Mouse (Mus musculus) midbrain, embryonic 11.5 days (tissue): ENCODE results near the gene Fosl1. TPM values are rescaled to one million over a fixed set of nuclear protein-coding genes. Genes with fewer than 3 reads are reported as not detected.
"Not testable (repeated sequence)": the region's sequence is repeated elsewhere in the genome, so short reads cannot be mapped to it uniquely, and the experiment has no call there.

Experiments
- ATAC-seq: fragments of 200-750 bp; cut with Nextera tagmentation; 2 replicates; pipeline ENCODE4 v1.8.0; 2017; ENCODE audit warnings: moderate TSS enrichment, moderate library complexity; ENCODE audit not compliant: low FRiP score
- DNase-seq: peaks from one replicate; pipeline ENCODE4 v3.0.0; 2015; ENCODE audit warnings: low spot score; ENCODE audit errors: missing footprints
- H3K27ac ChIP-seq: fragments of 300-500 bp; sonication (generic); 2 replicates; pipeline ENCODE4 v1.5.1; 2014; ENCODE audit warnings: low read depth, low read length
- H3K27me3 ChIP-seq: fragments of 300-500 bp; sonication (generic); 2 replicates; pipeline ENCODE4 v1.6.1; 2014; ENCODE audit warnings: mild to moderate bottlenecking, low read length, moderate library complexity, mixed read lengths; ENCODE audit not compliant: control insufficient read depth, insufficient read depth
- H3K36me3 ChIP-seq: fragments of 300-500 bp; sonication (generic); 2 replicates; pipeline ENCODE4 v1.6.1; 2014; ENCODE audit warnings: mild to moderate bottlenecking, low read length, moderate library complexity, mixed read lengths; ENCODE audit not compliant: control insufficient read depth, insufficient read depth
- H3K4me1 ChIP-seq: fragments of 300-500 bp; sonication (generic); 2 replicates; pipeline ENCODE4 v1.6.1; 2014; ENCODE audit warnings: low read length; ENCODE audit not compliant: control insufficient read depth, insufficient read depth
- H3K4me2 ChIP-seq: fragments of 300-500 bp; sonication (generic); 2 replicates; pipeline ENCODE4 v1.6.1; 2014; ENCODE audit warnings: mild to moderate bottlenecking, moderate library complexity
- H3K4me3 ChIP-seq: fragments of 300-500 bp; sonication (generic); 2 replicates; pipeline ENCODE4 v1.5.1; 2014; ENCODE audit warnings: low read depth, low read length
- H3K9ac ChIP-seq: fragments of 300-500 bp; sonication (generic); 2 replicates; pipeline ENCODE4 v1.6.1; 2014; ENCODE audit warnings: low read length
- H3K9me3 ChIP-seq: fragments of 300-500 bp; sonication (generic); 2 replicates; pipeline ENCODE4 v1.6.1; 2016; ENCODE audit warnings: low read length; ENCODE audit not compliant: control insufficient read depth
- WGBS: fragments of 180-500 bp; shearing (Covaris S2); extraction: QIAGEN DNeasy Blood & Tissue Kit; methylation state at CpG from one replicate; pipeline ENCODE4 v1.1.7; 2014; 5-methylcytosine and 5-hydroxymethylcytosine counted together
- polyA plus RNA-seq: library from polyadenylated mRNA; unstranded; fragments of >200 nt; fragmentation: Nextera tagmentation; extraction: Ambion mirVana; gene quantifications from 2 replicates; pipeline ENCODE4 v1.2.1, GENCODE M21; 2014

Gene Fosl1
- polyA plus RNA-seq, result not detected in 2 replicates

DNA sequence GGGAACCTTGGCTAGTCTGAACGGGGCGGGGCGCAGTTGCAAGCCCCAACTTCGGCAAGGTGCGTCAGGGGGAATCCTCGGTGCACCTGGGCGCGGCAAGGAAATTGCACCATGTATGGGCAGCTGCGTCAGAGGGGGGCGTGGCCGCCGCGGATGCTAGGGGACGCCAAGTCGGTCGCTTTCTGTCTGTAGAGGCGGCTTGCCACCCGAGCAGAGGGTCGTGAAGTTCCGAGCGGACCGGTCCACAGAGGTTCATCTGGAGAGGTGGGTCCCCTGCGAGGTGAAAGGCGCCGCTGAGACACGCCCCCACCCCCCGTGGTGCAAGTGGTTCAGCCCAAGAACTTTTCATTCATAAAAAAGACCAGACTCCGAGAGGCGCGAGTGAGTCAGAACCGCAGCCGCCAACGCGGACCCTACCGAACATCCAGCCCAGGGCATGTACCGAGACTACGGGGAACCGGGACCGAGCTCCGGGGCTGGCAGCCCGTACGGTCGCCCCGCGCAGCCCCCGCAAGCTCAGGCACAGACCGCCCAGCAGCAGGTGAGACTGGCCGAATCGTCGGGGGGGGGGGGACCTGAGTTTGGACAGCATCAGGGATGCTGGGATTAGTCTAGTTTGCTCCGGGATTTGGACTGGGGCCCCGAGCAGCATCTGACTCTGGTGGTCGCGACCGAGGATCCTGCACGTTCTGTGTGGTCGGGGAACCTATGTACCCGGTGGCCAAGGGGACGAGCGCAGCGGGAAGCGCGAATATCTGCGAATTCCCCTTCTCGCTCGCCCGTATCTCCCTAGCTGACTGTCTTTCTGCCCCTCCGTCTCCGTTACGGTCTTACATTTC is at the start of gene Fosl1:
TSS of gene Fosl1 (plus strand) at position 33 of the 839 bp plus-strand sequence.
- H3K9me3 ChIP-seq, result no peaks in the 10 kb centered on the region
- H3K4me3 ChIP-seq, result peak within 1 kb of the TSS; percentile 50
- WGBS, result under 1% methylated on average over 67 of the region's 70 CpGs
- ATAC-seq (peak; percentile 58), DNase-seq (peak; percentile 94)
- peaks cover 44% of the 10 kb centered on the region for H3K27me3 ChIP-seq
- no peaks in the 10 kb centered on the region for H3K36me3 ChIP-seq
- H3K4me2 ChIP-seq, result peak within 1 kb of the TSS; percentile 91
- H3K9ac ChIP-seq, result peak within 1 kb of the TSS; percentile 48
- H3K27ac ChIP-seq, result no peak within 1 kb of the TSS
- peaks cover 12% of the 10 kb centered on the region for H3K4me1 ChIP-seq

DNA sequence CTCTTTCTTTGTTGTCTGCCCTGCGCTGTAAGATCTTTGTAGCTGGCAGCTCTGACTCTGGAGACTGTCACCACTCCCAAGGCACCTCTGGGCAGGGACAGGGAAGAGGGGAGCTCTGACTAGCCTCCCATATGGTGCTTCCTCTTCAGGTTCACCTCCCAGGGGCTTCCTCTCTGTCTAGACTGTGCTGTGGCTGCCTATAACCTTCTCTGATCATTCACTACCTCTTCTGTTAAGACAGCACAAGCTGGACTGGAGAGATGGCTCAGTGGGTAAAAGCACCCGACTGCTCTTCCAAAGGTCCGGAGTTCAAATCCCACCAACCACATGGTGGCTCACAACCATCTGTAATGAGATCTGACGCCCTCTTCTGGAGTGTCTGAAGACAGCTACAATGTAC is 46.3 kb upstream of the Fosl1 start:
- H3K4me3 ChIP-seq, ATAC-seq, H3K36me3 ChIP-seq, H3K27ac ChIP-seq, H3K9me3 ChIP-seq, DNase-seq, H3K4me1 ChIP-seq, H3K9ac ChIP-seq, H3K4me2 ChIP-seq, H3K27me3 ChIP-seq: not testable (repeated sequence)
- 79% methylated on average over 4 of the region's 4 CpGs for WGBS

DNA sequence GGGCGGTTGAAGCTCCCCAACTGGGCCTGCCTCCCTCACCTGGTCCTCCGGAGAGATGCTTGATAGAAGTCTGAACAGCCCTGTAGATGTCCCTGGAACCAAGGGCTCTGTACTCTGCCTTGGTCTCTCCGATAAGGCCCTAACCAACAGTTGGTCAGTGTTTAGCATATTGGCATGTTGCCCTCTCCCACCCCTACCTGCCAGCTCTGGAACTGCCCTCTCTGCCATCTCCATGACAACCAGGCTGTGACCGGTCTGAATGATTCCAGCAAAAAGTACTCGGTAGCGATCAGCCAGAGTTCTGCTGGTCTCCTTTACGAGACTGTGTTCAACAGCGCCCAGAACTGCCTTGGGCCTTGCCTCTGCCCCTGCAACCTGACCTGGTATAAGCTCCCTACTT is 45.1 kb upstream of the Fosl1 start, which contains the start of gene Tsga10ip:
TSS of gene Tsga10ip (minus strand) at position 234 of the 400 bp plus-strand sequence.
- WGBS, result 77% methylated on average over 8 of the region's 8 CpGs
- peak; percentile 31 for DNase-seq
- no peak within 1 kb of the TSS for H3K9ac ChIP-seq
- H3K27me3 ChIP-seq, result no peaks in the 10 kb centered on the region
- no peak within 1 kb of the TSS for H3K27ac ChIP-seq
- H3K9me3 ChIP-seq, result no peaks in the 10 kb centered on the region
- peaks cover 8% of the 10 kb centered on the region; the same call in 1 of the 2 replicates for H3K4me1 ChIP-seq
- no peaks in the 10 kb centered on the region for H3K36me3 ChIP-seq
- H3K4me2 ChIP-seq, result no peak within 1 kb of the TSS
- no peak for ATAC-seq
- H3K4me3 ChIP-seq, result no peak within 1 kb of the TSS

DNA sequence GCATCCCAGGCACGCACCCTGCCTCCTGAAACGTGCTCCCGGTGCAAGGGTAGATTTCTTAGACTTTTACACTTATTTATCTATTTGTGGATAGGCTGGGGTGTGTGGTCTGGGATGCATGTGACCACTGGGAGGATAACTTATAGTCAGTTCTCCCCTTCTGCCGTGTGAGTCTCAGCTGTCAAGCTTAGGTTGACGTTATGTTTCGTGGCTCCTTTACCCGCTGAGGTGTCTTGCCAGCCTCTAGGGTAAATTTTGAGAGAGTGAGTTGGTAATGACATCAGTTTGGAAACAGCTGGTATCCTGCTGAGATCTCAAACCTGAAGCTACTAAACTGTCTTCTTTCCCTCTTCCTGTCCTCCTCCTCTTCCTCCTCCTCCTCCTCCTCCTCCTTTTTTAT is 41.4 kb upstream of the Fosl1 start:
- Histone ChIP-seq H3K9ac (peak overlapping the region; percentile 56; the same call in 1 of the 2 replicates), H3K4me2 (peak overlapping the region; percentile 48), H3K4me3 (peak overlapping the region; percentile 30), H3K27me3 (no peaks in the 10 kb centered on the region), H3K4me1 (peaks cover 11% of the 10 kb centered on the region), H3K9me3 (no peaks in the 10 kb centered on the region), H3K27ac (no peak overlapping the region; the same call in 1 of the 2 replicates), H3K36me3 (no peaks in the 10 kb centered on the region)
- ATAC-seq, result no peak
- WGBS, result 33% methylated on average over 7 of the region's 7 CpGs
- peak; percentile 86 for DNase-seq

DNA sequence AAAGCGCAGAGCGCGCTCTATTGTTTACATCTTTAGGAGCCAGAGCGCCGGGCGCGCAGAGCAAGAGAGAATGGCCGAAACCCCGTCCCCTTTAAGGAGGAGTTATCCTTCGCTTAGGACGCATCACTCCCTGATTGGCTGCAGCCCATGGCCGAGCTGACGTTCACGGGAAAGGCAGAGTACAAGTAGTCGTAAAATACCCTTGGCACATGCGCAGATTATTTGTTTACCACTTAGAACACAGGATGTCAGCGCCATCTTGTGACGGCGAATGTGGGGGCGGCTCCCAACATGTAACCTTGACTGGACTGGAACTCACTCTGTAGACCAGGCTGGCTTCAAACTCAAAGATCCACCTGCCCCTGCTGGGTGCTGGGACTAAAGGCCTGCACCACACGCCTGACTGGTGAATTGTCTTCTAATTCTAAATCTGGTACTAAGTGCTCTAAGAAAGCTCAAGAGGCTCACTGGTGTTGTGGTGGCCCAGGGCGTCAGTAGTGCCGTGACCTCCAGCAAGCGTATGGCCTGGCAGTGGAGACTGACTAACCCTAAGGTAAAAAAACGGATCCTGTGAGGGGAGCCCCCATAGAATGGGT is 40.7 kb upstream of the Fosl1 start:
- H3K36me3 ChIP-seq, H3K27me3 ChIP-seq, H3K9me3 ChIP-seq: not testable (repeated sequence)
- peak overlapping the region; percentile 79 for H3K4me2 ChIP-seq
- H3K4me1 ChIP-seq, result peaks cover 11% of the 10 kb centered on the region
- 15% methylated on average over 21 of the region's 25 CpGs for WGBS
- peak overlapping the region; percentile 76 for H3K9ac ChIP-seq
- DNase-seq (peak; percentile 94), ATAC-seq (peak; percentile 86)
- peak overlapping the region; percentile 69 for H3K27ac ChIP-seq
- peak overlapping the region; percentile 53 for H3K4me3 ChIP-seq

DNA sequence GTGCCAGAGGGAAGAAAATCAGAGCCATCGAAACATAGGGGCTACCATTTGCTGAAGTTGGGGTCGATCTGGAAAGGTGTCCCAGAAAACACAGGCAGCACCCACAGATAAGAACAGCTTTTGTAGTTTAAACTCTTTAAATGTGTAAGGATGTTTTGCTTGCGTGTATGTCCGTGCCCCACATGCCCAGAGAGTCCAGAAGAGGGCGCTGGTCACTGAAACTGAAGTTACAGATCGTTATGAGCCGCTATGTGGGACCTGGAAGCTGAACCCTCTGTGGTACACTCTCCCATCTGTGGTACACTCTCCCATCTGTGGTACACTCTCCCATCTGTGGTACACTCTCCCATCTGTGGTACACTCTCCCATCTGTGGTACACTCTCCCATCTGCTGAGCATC is 40.2 kb upstream of the Fosl1 start:
- ATAC-seq (peak; percentile 41; the same call in 1 of the 2 replicates), DNase-seq (peak; percentile 93)
- H3K4me2 ChIP-seq, result peak overlapping the region; percentile 79
- peaks cover 11% of the 10 kb centered on the region for H3K4me1 ChIP-seq
- no peaks in the 10 kb centered on the region for H3K27me3 ChIP-seq
- no peaks in the 10 kb centered on the region for H3K9me3 ChIP-seq
- H3K36me3 ChIP-seq, result no peaks in the 10 kb centered on the region
- peak overlapping the region; percentile 76 for H3K9ac ChIP-seq
- peak overlapping the region; percentile 53 for H3K4me3 ChIP-seq
- 20% methylated on average over 7 of the region's 7 CpGs for WGBS
- peak overlapping the region; percentile 69 for H3K27ac ChIP-seq

DNA sequence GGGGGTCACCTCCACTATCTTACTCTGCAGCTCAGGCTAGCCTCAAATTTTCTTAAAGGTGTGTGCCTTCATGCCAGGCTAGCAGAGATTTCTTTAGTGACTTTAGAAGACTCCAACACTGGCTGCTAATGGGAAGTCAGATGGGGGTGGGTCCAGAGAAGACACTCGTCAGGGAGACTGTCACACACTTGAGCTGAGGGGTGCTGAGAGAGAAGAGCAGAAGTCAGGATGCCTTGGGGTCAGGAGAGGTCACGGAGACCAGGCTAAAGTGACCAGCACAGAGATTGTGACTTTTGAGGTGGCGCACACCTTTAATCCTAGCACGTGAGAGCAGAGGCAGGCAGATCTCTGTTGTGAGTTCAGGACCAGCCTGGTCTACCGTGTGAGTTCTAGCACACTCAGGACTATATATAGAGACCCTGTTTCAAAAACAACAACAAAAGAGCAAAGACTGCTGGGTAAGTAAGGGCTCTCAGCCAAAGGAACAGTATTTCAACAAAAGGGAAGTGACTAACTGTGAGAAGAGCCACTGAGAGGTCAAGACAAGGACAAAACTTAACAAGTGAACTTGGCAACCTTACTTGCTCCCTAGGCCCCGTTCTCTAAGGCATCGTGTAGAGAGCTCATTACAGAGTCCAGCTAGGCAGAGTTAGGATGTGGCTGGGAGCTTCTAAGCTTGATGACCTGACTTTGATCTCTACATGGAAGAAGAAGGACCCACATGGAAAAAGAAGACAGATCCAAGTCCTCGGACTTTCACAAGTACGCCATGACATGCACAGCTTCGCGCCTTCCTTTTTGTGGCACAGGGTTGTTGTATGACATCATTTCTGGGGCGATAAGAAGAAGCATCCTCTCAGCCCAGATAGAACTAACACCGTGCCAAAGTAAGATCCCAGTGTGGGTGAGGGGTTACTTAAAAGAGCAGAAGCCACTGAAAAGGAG is 39.0 kb upstream of the Fosl1 start:
- Histone ChIP-seq H3K36me3 (no peaks in the 10 kb centered on the region), H3K27ac (no peak overlapping the region), H3K4me1 (peaks cover 11% of the 10 kb centered on the region), H3K27me3 (no peaks in the 10 kb centered on the region), H3K9me3 (no peaks in the 10 kb centered on the region), H3K4me3 (no peak overlapping the region), H3K4me2 (no peak overlapping the region), H3K9ac (no peak overlapping the region)
- DNase-seq (peak; percentile 19), ATAC-seq (no peak)
- 91% methylated on average over 13 of the region's 13 CpGs for WGBS

- peaks cover 11% of the 10 kb centered on the region for H3K4me1 ChIP-seq
- no peak overlapping the region for H3K4me3 ChIP-seq
- H3K27me3 ChIP-seq, result no peaks in the 10 kb centered on the region
- peak; percentile 59 for DNase-seq
- no peak overlapping the region for H3K27ac ChIP-seq
- H3K36me3 ChIP-seq, result no peaks in the 10 kb centered on the region
- no peak overlapping the region for H3K9ac ChIP-seq
- no peak overlapping the region for H3K4me2 ChIP-seq
- WGBS, result 75% methylated on average over 5 of the region's 5 CpGs
- no peaks in the 10 kb centered on the region for H3K9me3 ChIP-seq
- ATAC-seq, result no peak
These were observed 38.3 kb upstream of the Fosl1 start for GRCm38 (mm10) chr19:5409068-5409467.
